Mouse (Mus musculus): ENCODE measurements at regions not wholly inside any gene's neighbourhood (a gene's known extent, or its start where the extent isn't known, plus 50 kb on each side); places are given as distances from the start of the nearest gene placed in this dataset.

GRCm38 (mm10) chr3:158707411-158707810 lies 145.4 kb upstream of the Lrrc7 start:
- DNase-seq: no peak

GRCm38 (mm10) chr3:158694936-158695335 lies 132.9 kb upstream of the Lrrc7 start:
- DNase-seq: peak; percentile 57

GRCm38 (mm10) chr3:158690686-158691085 lies 128.7 kb upstream of the Lrrc7 start:
- DNase-seq: no peak

DNA sequence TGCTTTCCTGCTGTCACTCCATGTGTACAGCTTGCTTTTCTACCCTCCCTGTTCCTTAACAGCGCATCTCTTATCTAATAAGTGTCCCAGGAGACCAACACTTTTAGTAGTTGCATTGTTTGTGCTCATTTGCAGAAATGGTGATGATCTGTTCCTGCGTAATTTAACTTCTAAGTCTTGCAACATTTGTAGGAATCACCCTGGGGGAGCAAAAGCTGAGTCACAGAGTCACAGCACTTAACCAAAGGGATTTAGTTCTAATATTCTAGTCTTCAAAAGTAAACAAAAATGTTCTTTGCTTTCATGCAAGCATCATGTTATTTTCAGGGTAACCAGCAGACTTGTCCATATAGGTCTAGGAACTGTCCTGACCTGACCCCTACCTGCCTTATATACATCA lies 83.7 kb upstream of the Lrrc7 start:
- no peak for DNase-seq
